Mouse (Mus musculus) left cerebral cortex, postnatal 14 days (tissue): ENCODE results near the gene 1500009C09Rik. TPM values are rescaled to one million over a fixed set of nuclear protein-coding genes. Genes with fewer than 3 reads are reported as not detected.

Source experiments
- DNase-seq, 2 experiments: peaks; one replicate each; pipeline ENCODE4 v3.0.0; 2021 to 2022; ENCODE audit warnings: low spot score in 2 of 2, mixed read lengths in 1 of 2
- intact Hi-C: fragments of 180-260 bp; cut with DNase I; formaldehyde crosslinking; loops from one replicate; pipeline ENCODE4 v1.15.1; 2025
- total RNA-seq, 2 experiments: library from RNA; stranded (reverse); gene quantifications; 2 replicates each; pipeline ENCODE4 v1.2.3; 2021

1500009C09Rik gene
- total RNA-seq, 2 experiments from 2014 or later: 104 TPM

DNA sequence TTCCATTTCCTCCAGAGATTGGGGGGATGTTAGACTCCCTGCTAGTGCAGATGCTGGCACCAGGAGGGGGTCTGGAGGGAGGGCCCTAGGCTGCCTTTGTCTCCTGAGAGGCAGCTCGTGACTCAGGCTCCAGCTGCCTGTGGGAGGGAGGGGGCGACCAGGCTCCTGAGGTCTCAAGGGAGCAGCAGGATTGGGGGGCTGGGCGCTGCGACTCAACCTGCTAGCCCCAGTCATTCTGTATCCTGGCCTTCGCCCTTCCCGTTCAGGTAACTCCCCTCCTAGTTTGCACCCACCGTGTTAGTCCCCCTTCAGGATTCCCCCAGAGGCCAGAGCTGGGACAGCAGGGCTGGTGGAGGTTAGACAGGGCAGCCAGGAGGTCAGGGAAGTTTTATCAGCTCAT lies 35.2 kb upstream of the 1500009C09Rik start:
- no peak for DNase-seq
- intact Hi-C loops: no loop called here

DNA sequence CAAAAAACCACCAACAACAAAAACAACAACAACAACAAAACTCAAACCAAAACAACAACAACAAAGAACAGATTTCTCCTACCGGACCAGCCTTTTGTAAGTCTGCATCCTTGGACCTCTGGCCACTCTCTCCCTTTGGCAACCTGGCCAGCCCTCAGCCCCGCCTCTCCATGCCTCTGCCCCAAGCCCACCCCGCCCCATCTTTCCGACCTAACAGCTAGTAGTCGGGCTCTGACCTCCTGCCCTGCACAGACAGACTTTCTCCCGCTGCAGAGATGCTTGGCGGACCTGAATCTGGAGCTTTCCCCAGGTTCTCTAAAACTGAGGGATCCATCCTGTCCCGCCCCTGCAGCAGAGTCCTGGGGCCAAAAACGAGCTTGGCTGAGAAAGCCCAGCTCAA lies 34.2 kb upstream of the 1500009C09Rik start:
- intact Hi-C loops: no loop called here
- DNase-seq: no peak

DNA sequence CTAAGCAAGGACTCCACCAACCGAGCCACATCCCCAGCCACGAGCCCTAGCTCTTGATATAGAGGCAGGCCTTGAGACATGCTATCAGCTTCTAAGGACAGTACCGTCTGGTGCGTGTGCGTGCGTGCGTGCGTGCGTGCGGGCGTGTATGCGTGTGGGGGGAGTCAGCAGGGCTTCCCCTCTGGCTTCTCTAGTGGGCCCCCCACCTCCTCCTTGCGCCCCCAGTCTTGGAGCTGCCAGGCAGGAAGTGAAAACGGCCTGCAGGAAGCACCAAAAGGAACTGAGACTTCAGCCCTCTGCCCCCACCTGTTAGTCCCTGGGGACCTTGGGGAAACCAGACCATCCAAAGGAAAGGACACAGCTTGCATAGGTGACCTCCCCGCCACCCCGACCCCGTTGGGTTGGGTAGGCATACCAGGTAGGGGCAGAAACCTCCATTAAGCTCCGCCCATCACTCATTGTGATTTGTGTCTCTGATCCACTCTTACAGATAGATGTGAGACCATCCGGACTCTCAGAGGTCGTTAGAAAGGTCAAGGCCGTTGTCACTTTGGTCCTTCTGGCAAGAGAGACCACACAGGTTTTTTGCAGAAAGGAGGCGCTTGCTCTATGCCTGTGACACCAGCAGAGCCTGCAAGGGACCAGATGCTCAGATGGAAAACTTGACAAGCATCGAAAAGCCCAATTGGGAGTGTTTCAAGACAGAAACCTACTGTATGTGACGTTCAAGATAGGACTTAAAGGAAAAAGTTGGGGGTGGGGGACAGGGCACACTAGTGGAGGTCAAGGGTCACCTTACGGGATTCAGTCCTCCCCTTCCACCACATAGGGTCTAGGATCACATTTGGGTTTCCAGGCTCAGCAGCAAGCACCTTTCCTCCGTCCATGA lies 33.2 kb upstream of the 1500009C09Rik start:
- intact Hi-C loops: no loop called here
- no peak for DNase-seq

DNA sequence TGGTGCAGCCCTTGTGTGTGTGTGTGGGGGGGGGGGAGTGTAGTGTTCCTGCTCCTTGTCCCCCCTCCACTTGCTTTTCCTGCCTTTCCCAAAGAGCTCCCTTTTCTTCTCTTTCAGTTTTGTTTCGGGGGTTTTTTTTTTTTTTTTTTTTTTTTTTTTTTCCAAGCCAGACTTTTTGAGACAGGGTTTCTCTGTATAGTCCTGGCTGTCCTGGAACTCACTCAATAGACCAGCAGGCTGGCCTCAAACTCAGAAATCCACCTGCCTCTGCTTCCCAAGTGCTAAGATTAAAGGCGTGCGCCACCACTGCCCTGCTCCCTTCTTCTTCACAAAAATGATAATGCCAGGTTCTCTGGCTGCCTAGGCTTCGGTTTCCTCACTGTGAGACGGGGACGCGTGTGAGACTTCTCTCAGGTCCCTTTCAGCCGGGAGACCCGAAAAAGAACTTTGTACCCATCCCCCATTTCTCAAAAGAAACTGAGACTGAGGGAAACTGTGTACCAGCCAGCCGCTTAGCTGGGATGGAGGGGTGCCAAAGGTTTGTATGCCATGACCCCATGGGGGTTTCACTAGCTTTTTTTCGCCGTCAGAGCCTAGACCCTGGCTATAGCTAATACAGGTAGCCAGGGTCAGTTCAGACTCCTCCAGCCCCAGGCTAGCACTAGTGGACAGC lies 32.1 kb upstream of the 1500009C09Rik start:
- intact Hi-C loops: no loop called here

DNA sequence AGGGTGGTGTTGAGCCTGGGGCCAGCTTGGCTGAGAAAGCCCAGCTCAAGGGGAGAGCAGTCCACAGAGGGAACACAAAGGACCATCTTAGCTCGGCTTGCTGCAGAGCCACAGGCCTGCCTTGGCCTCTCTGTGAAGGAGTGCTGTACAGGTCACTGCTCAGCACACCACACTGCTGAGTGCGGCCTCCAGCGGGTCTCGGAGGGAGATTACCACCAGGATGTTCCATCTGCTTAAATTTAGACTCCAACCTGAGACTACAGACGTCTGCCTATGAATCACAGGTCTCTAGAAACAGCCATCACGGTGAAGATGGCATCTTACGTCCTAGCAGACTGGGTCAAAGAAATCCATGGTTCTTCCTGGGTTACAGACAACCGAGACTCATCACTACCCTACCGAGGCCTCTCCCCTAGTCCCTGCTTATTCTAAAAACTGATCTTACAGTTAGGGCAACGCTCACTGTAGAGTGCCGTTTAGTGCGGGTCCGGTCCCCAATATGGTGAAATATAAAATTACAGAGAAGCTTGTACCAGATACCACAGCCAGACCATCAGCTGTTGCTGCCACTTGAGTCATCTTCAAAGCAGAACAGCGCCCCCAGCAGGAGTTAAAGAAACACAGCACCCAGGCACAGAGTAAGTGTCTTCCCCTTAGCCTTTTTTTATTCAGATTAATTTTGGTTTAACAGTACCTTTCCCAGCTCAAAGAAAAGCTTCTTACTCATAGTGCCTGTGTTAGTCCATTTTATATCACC lies 30.9 kb upstream of the 1500009C09Rik start:
- intact Hi-C loops: no loop called here
- no peak for DNase-seq

More for the DNA sequence above, 32.1 kb upstream of the 1500009C09Rik start:
- no peak for DNase-seq

DNA sequence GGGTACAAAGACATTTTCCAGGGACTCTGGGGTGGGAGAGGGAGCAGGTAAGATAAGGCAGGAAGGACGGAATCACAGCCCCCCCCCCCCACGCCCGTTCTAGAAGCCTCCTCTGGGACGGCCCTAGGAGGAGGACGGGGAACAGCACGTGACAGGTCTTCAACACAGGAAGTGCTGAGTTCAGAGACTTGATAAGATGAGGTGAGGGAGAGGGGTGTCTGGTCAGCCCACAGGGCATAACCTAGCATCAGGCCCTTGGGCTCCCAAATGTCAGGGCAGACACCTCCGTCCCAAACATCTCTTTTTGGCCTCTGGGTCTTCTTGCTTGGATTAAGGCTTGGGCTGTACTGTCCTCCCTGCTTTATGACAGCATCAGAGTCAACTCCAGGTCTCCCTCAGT lies 28.9 kb upstream of the 1500009C09Rik start:
- intact Hi-C loops: no loop called here
- DNase-seq: no peak

DNA sequence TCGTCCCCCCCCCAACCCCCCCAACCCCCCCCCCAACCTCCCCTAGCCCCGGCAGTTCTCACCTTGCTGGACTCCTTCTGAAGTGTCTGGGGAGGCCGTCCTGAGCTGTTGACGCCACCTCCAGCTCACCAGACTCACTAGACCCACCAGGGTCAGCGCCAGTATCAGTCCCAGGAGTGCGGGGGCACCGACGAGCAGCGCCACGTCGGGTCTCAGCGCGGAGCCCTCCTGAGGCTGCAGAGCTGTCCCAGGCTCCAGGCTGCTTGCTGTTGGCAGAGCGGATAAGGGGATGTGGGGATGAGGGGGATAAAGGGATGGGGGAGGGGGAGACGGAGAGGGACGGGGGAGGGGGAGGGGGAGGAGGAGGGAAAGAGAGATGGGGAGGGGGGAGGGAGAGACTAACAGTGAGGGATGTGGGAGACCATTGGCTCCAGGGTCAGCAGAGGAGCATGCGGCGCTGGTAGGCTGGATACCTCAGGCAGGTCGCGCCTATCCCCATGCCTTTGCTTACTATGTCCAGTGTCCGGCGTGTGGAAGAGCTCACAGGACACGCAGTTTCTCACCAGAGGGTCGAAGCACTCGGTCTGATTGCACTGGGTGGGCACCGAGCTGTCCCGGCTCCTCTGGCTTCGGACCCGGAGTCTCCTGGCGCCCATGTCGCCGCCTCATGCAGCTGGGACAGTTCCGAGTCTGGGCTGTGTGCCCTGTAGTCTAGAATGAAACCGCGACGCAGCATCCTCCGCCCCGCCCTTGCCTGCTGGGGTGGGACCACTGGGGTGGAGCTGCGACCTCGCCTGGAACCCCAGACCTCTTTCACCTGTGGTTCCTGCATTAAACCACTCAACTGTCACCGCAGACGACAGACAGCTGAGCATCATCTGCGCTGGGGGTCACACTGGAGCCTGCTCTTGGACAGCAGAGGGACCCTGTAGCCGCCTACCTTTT lies 28.3 kb upstream of the 1500009C09Rik start, which contains the start of gene Tnfrsf13c:
Tnfrsf13c (minus strand) TSS at position 713 of the 945 bp plus-strand sequence.
- intact Hi-C loops: no loop called here
- DNase-seq: no peak

DNA sequence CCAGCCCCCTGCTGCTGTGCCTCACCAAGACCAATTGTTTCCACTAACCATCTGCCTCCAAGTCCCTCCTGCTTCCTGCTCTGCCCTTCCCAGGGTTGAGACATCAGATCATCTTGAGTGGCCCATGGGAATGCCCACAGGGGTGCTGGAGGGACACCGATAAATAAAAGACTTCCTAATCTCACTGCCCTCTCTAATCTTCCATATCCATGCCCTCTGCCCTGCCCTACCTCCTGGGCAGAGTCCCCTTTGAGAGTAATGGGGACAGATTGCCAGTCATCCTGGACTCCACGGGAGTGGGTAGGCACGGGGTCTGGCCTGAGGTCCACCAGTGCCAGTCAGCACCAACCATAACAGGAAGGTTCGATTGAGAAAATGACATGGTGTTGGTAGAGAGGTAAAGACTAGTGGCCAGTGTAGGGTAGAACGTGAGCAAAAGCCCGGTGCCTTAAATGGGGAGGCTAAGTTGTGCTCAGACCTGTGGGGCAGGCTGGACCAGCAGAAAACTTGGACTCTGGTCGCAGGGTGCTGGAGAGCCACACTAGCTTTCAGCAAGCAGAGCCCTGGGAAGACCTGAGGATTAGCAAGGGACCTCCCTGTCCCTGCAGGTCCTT lies 27.5 kb upstream of the 1500009C09Rik start:
- intact Hi-C loops: no loop called here
- no peak for DNase-seq

DNA sequence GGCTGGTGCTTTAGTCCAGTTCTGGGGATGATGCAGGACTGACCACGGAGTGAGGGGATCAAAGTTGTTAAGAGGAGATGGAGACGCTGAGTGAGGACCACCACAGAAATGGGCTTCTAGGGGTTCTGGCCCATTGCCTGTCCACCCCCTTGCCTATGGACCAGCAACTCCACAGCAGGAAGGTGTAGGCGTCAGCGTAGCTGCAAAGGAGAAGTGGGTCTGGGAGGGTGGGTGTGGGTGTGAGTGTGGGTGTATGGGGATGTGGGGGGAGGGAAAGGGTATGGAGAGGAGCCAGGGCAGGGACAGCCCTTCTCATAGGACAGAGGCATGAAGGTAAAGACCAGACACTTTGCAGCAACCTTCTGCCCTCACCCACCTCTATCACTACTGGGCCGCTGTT lies 26.4 kb upstream of the 1500009C09Rik start:
- DNase-seq: no peak
- intact Hi-C loops: no loop called here

DNA sequence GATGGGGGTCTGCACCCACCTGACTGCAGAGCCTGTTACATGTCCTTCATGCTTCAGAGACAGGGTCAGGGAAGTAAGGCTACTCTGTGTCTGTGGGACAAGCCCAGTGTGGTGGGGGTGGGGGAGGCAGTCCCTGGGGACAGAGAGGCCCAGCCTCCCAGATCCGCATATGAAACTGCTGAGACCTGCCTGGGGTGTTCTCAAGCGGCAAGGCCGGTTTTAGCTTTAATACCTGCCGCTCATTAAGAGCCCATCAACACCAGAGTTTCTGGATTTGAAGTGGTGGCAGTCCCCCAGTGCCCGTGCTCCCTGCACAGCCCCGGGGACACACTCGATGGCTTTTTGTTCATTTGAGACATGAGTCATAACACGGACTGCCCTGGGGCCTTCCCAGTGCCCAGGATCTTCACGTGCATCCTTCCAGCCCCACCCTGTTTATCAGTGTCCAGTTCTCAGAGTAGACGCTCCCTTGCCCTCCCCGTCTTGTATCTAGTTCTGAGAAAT lies 22.6 kb upstream of the 1500009C09Rik start:
- intact Hi-C loops: no loop called here
- no peak for DNase-seq

DNA sequence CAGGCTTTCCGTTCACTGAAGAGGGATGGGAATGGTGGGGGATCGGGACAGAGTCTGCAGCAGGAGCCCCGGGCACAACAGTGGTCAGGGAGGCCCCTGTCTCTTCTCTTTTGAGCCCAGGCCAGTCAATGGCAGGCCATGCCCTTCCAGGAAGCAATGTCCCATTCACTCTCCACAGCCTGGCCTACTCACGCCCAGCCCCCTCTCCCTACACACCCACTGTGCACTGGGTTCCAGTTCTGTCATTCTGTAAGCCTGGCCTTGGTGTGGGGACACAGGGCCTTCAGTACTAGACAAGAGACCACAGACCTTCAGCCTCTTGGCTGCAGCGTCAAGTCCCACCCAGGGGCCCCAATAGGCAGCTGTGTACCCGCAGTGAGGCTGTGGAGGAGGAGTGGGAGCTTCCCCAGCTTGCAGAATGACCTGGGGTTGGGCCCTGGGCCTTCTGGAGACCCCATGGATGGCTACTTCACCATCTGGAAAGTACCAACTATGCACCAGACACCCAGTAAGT lies 22.0 kb upstream of the 1500009C09Rik start:
- intact Hi-C loops: no loop called here
- no peak for DNase-seq

DNA sequence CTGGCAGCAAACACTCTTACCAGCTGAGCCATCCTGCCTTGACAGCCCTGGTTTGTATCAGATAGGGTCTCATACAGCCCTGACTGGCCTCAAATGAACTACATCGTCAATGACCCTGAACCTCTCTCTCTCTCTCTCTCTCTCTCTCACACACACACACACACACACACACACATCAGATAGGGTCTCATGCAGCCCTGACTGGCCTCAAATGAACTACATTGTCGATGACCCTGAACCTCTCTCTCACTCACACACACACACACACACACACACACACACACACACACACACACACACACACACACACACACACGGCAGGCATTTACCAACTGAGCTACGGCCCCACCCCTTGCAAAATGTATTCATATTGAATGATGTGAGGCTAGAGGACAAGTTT lies 21.1 kb upstream of the 1500009C09Rik start:
- intact Hi-C loops: no loop called here
- no peak for DNase-seq

DNA sequence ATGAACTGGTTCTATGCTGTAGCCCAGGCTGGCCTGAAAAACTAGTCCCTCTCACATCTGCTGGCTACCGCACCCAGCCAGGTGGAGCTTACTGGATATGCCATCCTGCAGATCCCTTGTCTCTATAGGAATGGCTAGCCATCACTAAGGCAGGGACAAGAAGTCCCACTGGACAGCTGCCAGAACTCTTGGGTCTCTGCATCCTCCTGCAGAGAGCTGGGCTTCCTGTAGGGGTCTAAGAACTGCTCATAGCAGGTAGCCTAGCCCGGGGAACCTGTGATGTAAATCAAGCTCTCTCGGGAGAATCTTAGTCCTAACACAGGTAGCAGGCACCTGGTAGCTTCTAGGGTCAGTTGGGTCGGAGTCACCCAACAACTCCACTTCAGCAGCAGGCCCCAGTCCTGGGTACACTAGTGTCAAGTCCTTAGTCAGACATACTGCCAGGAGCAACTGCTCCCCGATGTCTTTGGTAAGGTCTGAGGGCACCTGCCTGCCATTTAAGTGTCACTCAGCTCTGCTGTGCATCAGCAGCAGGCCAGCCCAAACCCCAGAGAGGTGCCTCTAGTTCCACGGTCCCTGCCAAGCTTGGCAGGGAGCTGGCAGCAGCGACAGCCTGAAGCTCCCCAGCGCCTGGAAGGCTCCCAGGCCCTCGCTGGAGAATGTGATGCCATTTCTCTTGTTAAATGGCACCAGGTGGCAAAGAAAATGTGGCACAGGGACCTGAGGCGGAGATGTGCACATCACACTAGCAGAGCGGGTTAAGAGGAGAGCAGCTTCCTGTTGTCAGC lies 20.4 kb upstream of the 1500009C09Rik start:
- DNase-seq: peak in 1 of 2 experiments; percentile 67
- intact Hi-C loops: loop anchor here (2.0 kb wide), 1 partner anchor 159 kb away; no protein-coding TSS in a partner anchor

DNA sequence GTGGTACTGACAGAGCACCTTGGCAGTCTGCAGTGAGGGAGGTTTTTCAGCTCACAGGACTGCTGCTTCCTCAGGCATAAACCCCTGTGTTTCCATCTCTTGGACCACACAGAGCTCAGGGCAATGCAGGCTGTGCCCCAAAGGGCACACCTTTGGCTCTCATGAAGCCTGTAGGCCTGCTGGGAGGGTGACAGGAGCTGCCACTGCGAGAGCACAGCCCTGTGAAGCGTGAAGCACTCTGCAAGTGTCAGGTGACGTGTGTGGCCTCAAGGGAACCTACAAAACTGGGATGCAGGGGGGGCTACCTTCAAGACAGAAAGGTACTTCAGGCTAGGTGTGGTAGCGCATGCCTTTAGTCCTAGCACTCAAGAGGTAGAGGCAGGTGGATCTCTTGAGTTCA lies 19.5 kb upstream of the 1500009C09Rik start:
- intact Hi-C loops: loop anchor here (2.0 kb wide), 1 partner anchor 160 kb away; no protein-coding TSS in a partner anchor

DNA sequence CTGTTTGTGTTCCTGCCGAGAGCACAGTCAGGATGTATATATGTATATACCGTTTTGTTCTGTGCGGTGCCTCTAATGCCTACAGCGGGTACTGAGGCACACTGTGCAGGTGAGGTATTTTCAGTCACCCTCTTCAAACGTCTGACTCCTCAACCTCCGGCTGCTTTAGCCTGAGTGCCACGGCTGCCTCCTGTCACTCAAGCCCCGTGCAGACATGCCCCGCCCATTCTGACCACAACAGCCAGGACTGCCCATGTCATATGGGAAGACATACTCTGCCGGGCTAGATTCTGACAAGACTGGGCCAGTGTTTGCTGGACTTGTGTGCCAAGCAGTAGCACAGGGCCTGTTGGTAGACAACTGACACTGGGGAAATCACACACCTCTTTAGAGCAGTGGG lies 16.5 kb upstream of the 1500009C09Rik start:
- intact Hi-C loops: loop anchor here (2.0 kb wide), 2 partner anchors 97 to 171 kb away; no protein-coding TSS in a partner anchor
- DNase-seq: no peak

More for the DNA sequence above, 19.5 kb upstream of the 1500009C09Rik start:
- no peak for DNase-seq

DNA sequence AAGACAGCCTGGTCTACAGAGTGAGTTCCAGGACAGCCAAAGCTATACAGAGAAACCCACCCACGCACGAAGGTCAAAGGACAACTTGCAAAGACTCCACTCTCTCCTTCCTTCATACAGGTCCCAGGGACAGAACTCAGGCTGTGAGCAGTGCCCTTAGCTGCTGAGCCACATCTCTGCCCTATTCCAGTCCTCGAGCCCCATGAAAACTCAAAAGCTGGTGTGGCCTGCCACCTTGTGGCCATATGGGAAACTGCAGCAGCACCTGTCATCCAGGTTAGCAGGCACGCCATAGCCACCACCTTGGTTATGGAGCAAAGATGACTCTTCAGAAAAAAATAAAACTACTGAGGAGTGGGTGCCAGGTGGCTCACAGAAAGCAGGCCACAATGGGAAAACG lies 15.6 kb upstream of the 1500009C09Rik start:
- DNase-seq: peak; percentile 76 to 86
- intact Hi-C loops: loop anchor here (2.0 kb wide), 2 partner anchors 98 to 172 kb away; no protein-coding TSS in a partner anchor

DNA sequence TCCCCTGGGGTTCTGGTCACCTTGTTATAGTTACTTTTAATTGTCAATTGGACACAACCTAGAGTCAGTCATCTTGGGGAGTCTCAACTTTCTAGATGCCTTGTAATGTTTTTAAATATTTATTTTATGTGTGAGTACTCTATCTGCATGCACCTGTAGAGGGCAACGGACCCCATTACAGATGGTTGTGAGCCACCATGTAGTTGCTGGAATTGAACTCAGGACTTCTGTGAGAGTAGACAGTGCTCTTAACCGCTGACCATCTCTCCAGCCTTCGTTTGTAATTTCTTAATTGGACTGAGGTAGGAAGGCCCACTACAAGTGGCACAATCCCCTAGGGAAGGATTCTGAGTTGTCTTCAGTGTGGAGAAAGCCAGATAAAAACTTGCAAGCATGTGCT lies 8.9 kb upstream of the 1500009C09Rik start:
- DNase-seq: no peak
- intact Hi-C loops: no loop called here
